Mouse (Mus musculus): ENCODE measurements around the gene Lce1g. TPM values are rescaled to one million over a fixed set of nuclear protein-coding genes. Genes with fewer than 3 reads are reported as not detected.

The Lce1g gene
- polyA plus RNA-seq, 1 experiment, result not detected

DNA sequence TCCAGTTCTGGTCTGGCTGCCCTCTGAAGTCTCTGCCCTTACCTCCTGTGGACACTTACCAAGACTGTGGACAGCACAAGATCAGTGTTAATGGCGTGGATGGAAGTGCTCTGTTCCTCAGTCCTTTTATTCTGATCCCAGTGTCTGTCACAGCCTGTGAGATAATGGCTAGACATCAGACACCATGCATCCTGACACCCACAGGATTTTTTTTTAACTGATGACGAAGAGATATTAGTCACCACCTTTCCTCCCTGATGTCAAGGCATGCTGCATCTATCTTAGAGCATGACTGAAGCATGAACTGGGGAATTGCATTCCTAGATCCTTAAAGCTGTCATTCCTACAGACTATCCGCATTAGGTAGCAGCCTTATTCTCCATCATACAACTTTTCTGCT is 31.9 kb downstream of the Lce1g start, which contains the start of gene Lce1f:
Lce1f (minus strand) TSS at position 101 of the 400 bp plus-strand sequence.
- DNase-seq, result no peak
- TF ChIP-seq POLR2A (IDR thresholded peaks at IDR 0.05; ENCODE audit: borderline replicate concordance, insufficient read depth, low read length) (no peak), CTCF (IDR thresholded peaks at IDR 0.05; ENCODE audit: borderline replicate concordance, insufficient read depth, low read depth, low read length) (no peak)
- 69% methylated on average over 3 of the region's 3 CpGs for WGBS
- Histone ChIP-seq H3K4me1 (ENCODE audit: control insufficient read depth, insufficient read depth, low read length) (no peaks in the 10 kb centered on the region), H3K4me3 (replicated peaks; ENCODE audit: insufficient read depth, low read depth, low read length) (no peak within 1 kb of the TSS), H3K27ac (ENCODE audit: insufficient read depth, low read length) (no peak within 1 kb of the TSS), H3K27me3 (ENCODE audit: control insufficient read depth, insufficient read depth, low read length) (no peaks in the 10 kb centered on the region)

DNA sequence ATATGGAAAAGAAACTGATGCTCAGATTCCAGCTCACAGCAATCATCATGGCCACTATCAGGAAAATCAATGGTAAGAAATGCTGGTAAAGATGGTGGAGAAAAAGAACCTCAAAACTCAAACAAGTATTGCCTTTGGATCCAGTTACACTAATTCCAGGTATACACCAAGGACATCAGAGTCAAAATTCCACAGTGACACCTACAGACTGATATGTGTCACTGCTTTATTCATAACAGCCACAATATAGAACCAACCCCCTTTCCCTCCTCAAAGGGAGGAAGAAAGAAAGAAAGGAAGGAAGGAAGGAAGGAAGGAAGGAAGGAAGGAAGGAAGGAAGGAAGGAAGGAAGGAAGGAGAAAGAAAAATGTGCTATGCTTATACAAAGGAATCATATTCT is 37.0 kb downstream of the Lce1g start:
- TF ChIP-seq CTCF (IDR thresholded peaks at IDR 0.05; ENCODE audit: borderline replicate concordance, insufficient read depth, low read depth, low read length) (no peak), POLR2A (IDR thresholded peaks at IDR 0.05; ENCODE audit: borderline replicate concordance, insufficient read depth, low read length) (no peak)
- DNase-seq, result no peak
- Histone ChIP-seq H3K27me3 (ENCODE audit: control insufficient read depth, insufficient read depth, low read length) (no peaks in the 10 kb centered on the region), H3K4me3 (replicated peaks; ENCODE audit: insufficient read depth, low read depth, low read length) (no peak overlapping the region), H3K27ac (ENCODE audit: insufficient read depth, low read length) (no peak overlapping the region), H3K4me1 (ENCODE audit: control insufficient read depth, insufficient read depth, low read length) (no peaks in the 10 kb centered on the region)

DNA sequence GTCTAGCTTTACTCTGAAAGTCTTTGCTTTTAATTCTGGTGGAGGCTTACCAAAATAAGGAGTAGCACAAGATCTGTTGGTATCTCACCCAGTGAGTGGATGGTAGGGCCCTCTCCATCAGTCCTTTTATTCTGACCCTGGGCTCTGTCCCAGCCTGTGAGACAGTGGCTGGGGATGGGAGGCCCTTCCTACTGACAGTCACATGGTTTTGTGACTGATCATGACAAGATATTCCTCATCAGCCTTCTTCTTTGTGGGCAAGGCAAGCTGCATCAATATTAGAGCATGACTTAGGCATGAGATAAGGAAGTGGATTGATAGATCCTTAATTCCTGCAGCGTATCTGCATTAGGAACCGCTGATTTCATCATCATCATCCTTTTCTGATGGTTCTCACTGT is 43.2 kb downstream of the Lce1g start, which contains the start of gene Lce1e:
Lce1e (minus strand) TSS at position 101 of the 400 bp plus-strand sequence.
- no peak for TF ChIP-seq POLR2A (IDR thresholded peaks at IDR 0.05; ENCODE audit: borderline replicate concordance, insufficient read depth, low read length)
- Histone ChIP-seq H3K27ac (ENCODE audit: insufficient read depth, low read length) (no peak within 1 kb of the TSS), H3K4me1 (ENCODE audit: control insufficient read depth, insufficient read depth, low read length) (no peaks in the 10 kb centered on the region), H3K27me3 (ENCODE audit: control insufficient read depth, insufficient read depth, low read length) (no peaks in the 10 kb centered on the region), H3K4me3 (replicated peaks; ENCODE audit: insufficient read depth, low read depth, low read length) (no peak within 1 kb of the TSS)
- no peak for DNase-seq
- WGBS, result 67% methylated on average over 2 of the region's 2 CpGs

Other genes starting within 250 kb of the Lce1g start
- gene 2310046K23Rik, start 217.8 kb downstream of the Lce1g start, polyA plus RNA-seq (2012; rRNA removed), result not detected in 2 replicates
- gene Ivl, start 178.6 kb downstream of the Lce1g start, polyA plus RNA-seq (2012; rRNA removed), result not detected in 2 replicates
- not detected in 2 replicates for gene Smcp, start 163.3 kb downstream of the Lce1g start, polyA plus RNA-seq (2012; rRNA removed)
- not detected in 2 replicates for gene 2210017I01Rik, start 144.8 kb downstream of the Lce1g start, polyA plus RNA-seq (2012; rRNA removed)
- not detected in 2 replicates for gene Lce6a, start 130.7 kb downstream of the Lce1g start, polyA plus RNA-seq (2012; rRNA removed)
- not detected in 2 replicates for gene Lce1a1, start 104.0 kb downstream of the Lce1g start, polyA plus RNA-seq (2012; rRNA removed)
- gene Lce1b, start 95.4 kb downstream of the Lce1g start, polyA plus RNA-seq (2012; rRNA removed), result not detected in 2 replicates
- gene Lce1a2, start 82.0 kb downstream of the Lce1g start, polyA plus RNA-seq (2012; rRNA removed), result not detected in 2 replicates
- not detected in 2 replicates for gene Lce1c, start 73.1 kb downstream of the Lce1g start, polyA plus RNA-seq (2012; rRNA removed)
- not detected in 2 replicates for gene Lce1d, start 65.1 kb downstream of the Lce1g start, polyA plus RNA-seq (2012; rRNA removed)
- not detected in 2 replicates for gene Lce1e, start 43.3 kb downstream of the Lce1g start, polyA plus RNA-seq (2012; rRNA removed)
- gene Lce1f, start 32.0 kb downstream of the Lce1g start, polyA plus RNA-seq (2012; rRNA removed), result not detected in 2 replicates
- gene Gm38119, start 13.2 kb downstream of the Lce1g start, polyA plus RNA-seq (2012; rRNA removed), result not detected in 2 replicates
- gene Lce1h, start 12.7 kb upstream of the Lce1g start, polyA plus RNA-seq (2012; rRNA removed), result not detected in 2 replicates
- gene Lce1i, start 26.6 kb upstream of the Lce1g start, polyA plus RNA-seq (2012; rRNA removed), result not detected in 2 replicates
- gene Lce1j, start 38.2 kb upstream of the Lce1g start, polyA plus RNA-seq (2012; rRNA removed), result not detected in 2 replicates
- not detected in 2 replicates for gene Lce1k, start 55.6 kb upstream of the Lce1g start, polyA plus RNA-seq (2012; rRNA removed)
- not detected in 2 replicates for gene Kprp, start 74.9 kb upstream of the Lce1g start, polyA plus RNA-seq (2012; rRNA removed)
- gene Lce1l, start 98.9 kb upstream of the Lce1g start, polyA plus RNA-seq (2012; rRNA removed), result not detected in 2 replicates
- not detected in 2 replicates for gene 2310050C09Rik, start 117.9 kb upstream of the Lce1g start, polyA plus RNA-seq (2012; rRNA removed)
- not detected in 2 replicates for gene Lce3a, start 173.9 kb upstream of the Lce1g start, polyA plus RNA-seq (2012; rRNA removed)
- gene Lce3b, start 180.6 kb upstream of the Lce1g start, polyA plus RNA-seq (2012; rRNA removed), result not detected in 2 replicates
- not detected in 2 replicates for gene Lce3c, start 192.1 kb upstream of the Lce1g start, polyA plus RNA-seq (2012; rRNA removed)
- gene Lce3d, start 205.1 kb upstream of the Lce1g start, polyA plus RNA-seq (2012; rRNA removed), result not detected in 2 replicates
- gene Lce3e, start 214.7 kb upstream of the Lce1g start, polyA plus RNA-seq (2012; rRNA removed), result not detected in 2 replicates
- not detected in 2 replicates for gene Lce3f, start 239.9 kb upstream of the Lce1g start, polyA plus RNA-seq (2012; rRNA removed)